Mouse (Mus musculus) gastrocnemius, postnatal 25 days (tissue): ENCODE measurements around the gene Tmed11. TPM values are rescaled to one million over a fixed set of nuclear protein-coding genes. Genes with fewer than 3 reads are reported as not detected.
"Not testable (repeated sequence)": the region's sequence is repeated elsewhere in the genome, so short reads cannot be mapped to it uniquely, and the experiment has no call there.

Experiments
- DNase-seq: peaks from one replicate; pipeline ENCODE4 v3.0.0; 2022
- long read RNA-seq, 2 experiments: library from polyadenylated mRNA; stranded (forward); transcript quantifications; one replicate each; pipeline ENCODE4 v2.0.0; 2021
- total RNA-seq, 2 experiments: library from RNA; stranded (reverse); gene quantifications; 1 replicate in 1 of 2; 2 replicates in 1 of 2; pipeline ENCODE4 v1.2.3; 2021

Tmed11 gene
- not detected for total RNA-seq
- long read RNA-seq, experiment 1 = 0 reads
- long read RNA-seq, experiment 2 = 0 reads

DNA sequence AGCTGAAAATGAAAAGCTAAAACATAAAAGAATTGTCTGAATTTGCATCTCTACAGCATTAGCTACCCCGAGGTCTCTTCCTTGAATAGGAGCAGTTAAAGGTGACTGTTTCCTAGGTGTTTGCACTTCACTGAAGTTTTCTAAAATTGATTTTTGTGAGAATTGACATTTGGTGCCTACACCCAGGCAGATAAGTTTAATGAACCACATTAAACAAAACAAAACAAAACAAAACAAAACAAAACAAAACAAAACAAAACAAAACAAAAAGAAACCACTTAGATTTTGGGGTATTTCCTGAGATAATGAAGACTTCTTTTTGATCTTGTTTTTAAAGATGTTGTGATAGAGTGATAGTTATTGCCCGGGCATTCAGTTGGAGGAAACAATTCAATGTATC, at the start of gene Tmed11:
Tmed11 (minus strand) TSS at position 101 of the 400 bp plus-strand sequence.
- not testable (repeated sequence) for DNase-seq

DNA sequence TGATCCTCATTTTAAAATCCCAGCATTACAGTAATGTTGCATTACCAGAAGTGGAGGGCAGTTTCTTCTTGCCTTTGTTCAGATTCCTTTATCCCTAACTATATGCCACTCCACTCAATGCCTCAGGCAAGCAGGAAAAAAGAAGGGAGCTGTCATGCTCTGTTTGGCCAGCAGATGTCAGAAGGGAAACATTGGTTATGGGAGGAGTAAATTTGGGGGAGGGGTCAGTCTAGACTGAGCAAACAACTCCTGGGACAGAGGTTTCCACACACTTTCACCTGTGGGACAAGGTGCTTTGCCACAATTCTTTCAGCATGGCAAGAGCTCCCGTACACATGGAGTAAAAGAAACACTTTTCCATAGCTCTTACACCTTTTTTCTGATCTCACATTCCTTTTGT, 41.0 kb upstream of the Tmed11 start:
- no peak for DNase-seq

GRCm38 (mm10) chr5:108823276-108823675, 28.1 kb upstream of the Tmed11 start:
- no peak for DNase-seq

- not testable (repeated sequence) for DNase-seq
Observed at GRCm38 (mm10) chr5:108808750-108809149, 13.6 kb upstream of the Tmed11 start, which contains the start of gene Vmn2r8. Gene Vmn2r8, minus strand, starts transcription at chr5:108808850.

GRCm38 (mm10) chr5:108803646-108804045, 8.5 kb upstream of the Tmed11 start:
- no peak for DNase-seq

DNA sequence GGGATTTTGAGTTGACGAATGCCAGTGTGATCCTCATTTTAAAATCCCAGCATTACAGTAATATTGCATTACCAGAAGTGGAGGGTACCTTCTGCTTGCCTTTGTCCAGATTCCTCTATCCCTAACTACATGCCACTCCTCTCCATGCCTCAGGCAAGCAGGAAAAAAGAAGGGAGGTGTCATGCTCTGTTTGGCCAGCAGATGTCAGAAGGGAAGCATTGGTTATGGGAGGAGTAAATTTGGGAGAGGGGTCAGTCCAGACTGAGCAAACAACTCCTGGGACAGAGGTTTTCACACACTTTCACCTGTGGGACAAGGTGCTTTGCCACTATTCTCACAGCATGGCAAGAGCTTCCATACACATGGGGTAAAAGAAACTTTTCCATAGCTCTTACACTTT, 4.8 kb downstream of the Tmed11 start:
- not testable (repeated sequence) for DNase-seq

GRCm38 (mm10) chr5:108774630-108775306, 20.4 kb downstream of the Tmed11 start, which contains the start of gene Rnf212:
Gene Rnf212, minus strand, starts transcription at chr5:108774982.
- DNase-seq = no peak

- no peak for DNase-seq
Observed at GRCm38 (mm10) chr5:108760002-108760401, 35.2 kb downstream of the Tmed11 start.

GRCm38 (mm10) chr5:108758396-108758795, 36.8 kb downstream of the Tmed11 start:
- no peak for DNase-seq

- not testable (repeated sequence) for DNase-seq
Observed at GRCm38 (mm10) chr5:108751258-108751657, 43.9 kb downstream of the Tmed11 start.

DNA sequence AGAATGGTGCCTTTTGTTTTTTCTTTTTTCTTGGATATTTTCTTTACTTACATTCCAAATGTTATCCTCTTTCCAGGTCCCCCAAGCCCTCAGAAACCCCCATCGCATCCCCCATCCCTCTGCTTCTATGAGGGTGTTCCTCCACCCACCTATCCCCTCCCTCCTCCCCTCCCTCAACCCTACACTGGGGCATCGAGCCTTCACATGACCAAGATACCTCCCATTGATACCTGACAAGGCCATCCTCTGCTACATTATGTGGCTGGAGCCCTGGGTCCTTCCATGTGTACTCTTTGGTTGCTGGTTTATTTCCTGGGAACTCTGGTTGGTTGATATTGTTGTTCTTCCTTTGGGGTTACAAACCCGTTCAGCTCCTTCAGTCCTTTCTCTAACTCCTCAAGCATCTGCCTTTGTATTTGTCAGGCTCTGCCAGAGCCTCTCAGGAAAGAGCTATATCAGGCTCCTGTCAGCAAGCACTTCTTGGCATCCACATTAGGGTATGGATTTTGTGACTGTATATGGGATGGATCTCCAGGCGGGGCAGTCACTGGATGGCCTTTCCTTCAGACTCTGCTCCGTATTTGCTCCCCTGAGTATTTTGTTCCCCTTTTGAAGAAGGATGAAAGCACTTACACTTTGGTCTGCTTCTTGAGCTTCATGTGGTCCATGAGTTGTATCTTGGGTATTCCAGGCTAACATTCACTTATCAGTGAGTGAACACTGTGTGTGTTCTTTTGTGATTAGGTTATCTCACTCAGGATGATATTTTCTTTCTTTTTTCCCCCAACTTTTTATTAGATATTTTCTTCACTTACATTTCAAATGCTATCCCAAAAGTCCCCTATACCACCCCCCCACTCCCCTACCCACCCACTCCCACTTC, 44.6 kb downstream of the Tmed11 start:
- no peak for DNase-seq

- DNase-seq = no peak
Observed at GRCm38 (mm10) chr5:108744629-108745028, 50.5 kb downstream of the Tmed11 start.

- DNase-seq = no peak
Observed at GRCm38 (mm10) chr5:108743856-108744255, 51.3 kb downstream of the Tmed11 start.

- DNase-seq = no peak
Observed at GRCm38 (mm10) chr5:108742596-108742995, 52.6 kb downstream of the Tmed11 start.

GRCm38 (mm10) chr5:108741844-108742243, 53.3 kb downstream of the Tmed11 start:
- no peak for DNase-seq

DNA sequence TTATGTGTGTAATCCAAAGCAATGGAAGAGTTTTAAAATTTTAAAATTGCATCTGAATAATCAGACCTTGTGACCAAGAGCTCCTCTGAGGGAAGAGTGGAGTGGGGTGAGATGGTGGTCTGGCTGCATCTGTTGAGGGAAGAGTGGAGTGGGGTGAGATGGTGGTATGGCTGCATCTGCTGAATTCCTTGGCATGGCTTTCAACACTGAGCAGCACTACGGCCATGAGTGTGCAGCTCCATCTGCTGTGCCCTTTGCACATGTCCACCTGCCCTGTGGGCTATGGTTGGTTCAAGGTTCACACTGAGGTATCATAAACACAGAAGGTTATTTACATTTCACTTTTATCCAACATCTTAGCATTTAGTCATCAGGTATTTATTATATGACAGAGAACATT, 67.7 kb downstream of the Tmed11 start:
- DNase-seq = no peak

Other genes starting within 250 kb of the Tmed11 start
- gene Cplx1, start 245.3 kb downstream of the Tmed11 start, total RNA-seq = not detected
- gene Gak, start 165.6 kb downstream of the Tmed11 start, total RNA-seq = 10 to 100 TPM in 1 of 2 experiments, 1 to 10 TPM in 1; 9.2 to 11.8 TPM
- gene Tmem175, start 165.6 kb downstream of the Tmed11 start, total RNA-seq = 1 to 10 TPM; 5.2 to 5.4 TPM
- 1 to 10 TPM; 7.8 to 9.4 TPM for gene Idua, start 135.0 kb downstream of the Tmed11 start, total RNA-seq
- gene Dgkq, start 125.7 kb downstream of the Tmed11 start, total RNA-seq = 1 to 10 TPM; 4.7 to 5.0 TPM
- not detected for gene Slc26a1, start 119.8 kb downstream of the Tmed11 start, total RNA-seq
- gene Fgfrl1, start 103.0 kb downstream of the Tmed11 start, total RNA-seq = 10 to 100 TPM; 35.9 to 38.6 TPM
- not detected for gene Rnf212, start 20.4 kb downstream of the Tmed11 start, total RNA-seq
- gene Vmn2r8, start 13.5 kb upstream of the Tmed11 start, total RNA-seq = not detected
- not detected for gene Vmn2r9, start 57.2 kb upstream of the Tmed11 start, total RNA-seq
- not detected for gene Vmn2r10, start 211.2 kb upstream of the Tmed11 start, total RNA-seq